Mouse (Mus musculus) CH12.LX (cell line): Measurements from ENCODE around the gene Ext2.

ENCODE experiments used
- BHLHE40 ChIP-seq: IDR thresholded peaks from 2 replicates; pipeline ENCODE4 v1.6.1; 2011; ENCODE audit warnings: mild to moderate bottlenecking, low read depth, low read length, improper control_type of control experiment
- CHD1 ChIP-seq: IDR thresholded peaks from 2 replicates; pipeline ENCODE4 v1.6.1; 2012; ENCODE audit warnings: low read depth, low read length, improper control_type of control experiment, inconsistent platforms
- CTCF ChIP-seq, 2 experiments: IDR thresholded peaks in 1 of 2; conservative IDR thresholded peaks in 1 of 2; 2 replicates each; pipeline ENCODE4 v1.5.1; 2011 to 2012; ENCODE audit warnings: low read depth in 2 of 2, low read length in 2 of 2, improper control_type of control experiment in 1 of 2, inconsistent platforms in 1 of 2, mild to moderate bottlenecking in 1 of 2, moderate library complexity in 1 of 2
- E2F4 ChIP-seq: IDR thresholded peaks from 2 replicates; pipeline ENCODE4 v1.6.1; 2011; ENCODE audit warnings: low read depth, low read length, improper control_type of control experiment; ENCODE audit not compliant: insufficient replicate concordance
- ELF1 ChIP-seq: IDR thresholded peaks from 2 replicates; pipeline ENCODE4 v1.6.1; 2014; ENCODE audit warnings: low read depth, mild to moderate bottlenecking, inconsistent platforms, low read length, improper control_type of control experiment
- JUN ChIP-seq: IDR thresholded peaks from 2 replicates; pipeline ENCODE4 v1.6.1; 2011; ENCODE audit warnings: low read depth, mild to moderate bottlenecking, low read length, improper control_type of control experiment, moderate library complexity; ENCODE audit not compliant: insufficient read depth
- MYC ChIP-seq: IDR thresholded peaks from 2 replicates; pipeline ENCODE4 v1.6.1; 2011; ENCODE audit warnings: low read depth, mild to moderate bottlenecking, improper control_type of control experiment, low read length
- NRF1 ChIP-seq: IDR thresholded peaks from 2 replicates; pipeline ENCODE4 v1.6.1; 2014; ENCODE audit warnings: low read depth, mild to moderate bottlenecking, inconsistent platforms, low read length, improper control_type of control experiment, moderate library complexity
- POLR2A ChIP-seq: IDR thresholded peaks from 2 replicates; pipeline ENCODE4 v1.6.1; 2011; ENCODE audit warnings: low read depth, mild to moderate bottlenecking, improper control_type of control experiment, low read length
- POLR2AphosphoS2 ChIP-seq: IDR thresholded peaks from 2 replicates; pipeline ENCODE4 v1.6.1; 2011; ENCODE audit warnings: low read depth, low read length, improper control_type of control experiment
- ZKSCAN1 ChIP-seq: IDR thresholded peaks from 2 replicates; pipeline ENCODE4 v1.6.1; 2012; ENCODE audit warnings: low read depth, inconsistent platforms, low read length, improper control_type of control experiment, borderline replicate concordance
- ZNF384 ChIP-seq: IDR thresholded peaks from 2 replicates; pipeline ENCODE4 v1.6.1; 2012; ENCODE audit warnings: low read depth, low read length, improper control_type of control experiment, inconsistent platforms

DNA sequence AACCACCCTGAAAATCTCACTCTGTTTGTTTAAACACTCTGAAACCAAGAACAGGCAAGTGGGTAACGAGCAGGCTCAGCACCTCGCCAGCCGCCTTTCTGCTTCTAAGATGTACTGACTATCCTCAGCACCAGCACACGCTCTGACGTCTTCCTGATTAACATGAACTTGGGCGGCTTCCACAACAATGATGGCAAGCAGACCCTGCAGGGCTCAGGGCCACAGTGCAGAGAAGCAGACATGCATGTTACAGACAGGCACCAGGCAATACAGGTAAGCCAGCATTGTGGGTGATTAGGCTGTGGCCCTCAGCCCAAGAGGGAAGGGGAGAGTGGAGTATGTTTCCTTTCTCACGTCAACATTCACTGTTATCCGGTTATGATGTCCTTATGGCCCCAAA is 14.9 kb downstream of the Ext2 start:
- TF ChIP-seq ZNF384 (no peak), POLR2AphosphoS2 (no peak), ZKSCAN1 (no peak), MYC (no peak), JUN (no peak), E2F4 (no peak), CTCF (conservative IDR thresholded peaks at IDR 0.05 in 1 of 2, IDR thresholded peaks at IDR 0.05 in 1 of 2; ENCODE audit: low read depth in 2 of 2, low read length in 2 of 2) (no peak), ELF1 (no peak), CHD1 (no peak), NRF1 (no peak), POLR2A (no peak), BHLHE40 (no peak)
